Mouse (Mus musculus): ENCODE data around the gene Dirc2. TPM values are rescaled to one million over a fixed set of nuclear protein-coding genes. Genes with fewer than 3 reads are reported as not detected.

Gene Dirc2
- polyA plus RNA-seq, 1 experiment from 2014 or later: 12.0 TPM

- Histone ChIP-seq H3K4me3 (replicated peaks) (no peak overlapping the region), H3K9ac (no peak overlapping the region), H3K4me2 (replicated peaks) (no peak overlapping the region), H3K9me3 (no peaks in the 10 kb centered on the region), H3K36me3 (no peaks in the 10 kb centered on the region), H3K27me3 (replicated peaks) (no peaks in the 10 kb centered on the region), H3K27ac (no peak overlapping the region), H3K4me1 (replicated peaks) (no peaks in the 10 kb centered on the region)
- ATAC-seq: no peak
- WGBS: 89% methylated on average over 2 of the region's 2 CpGs
Measured at GRCm38 (mm10) chr16:35696103-35696502, 73.1 kb downstream of the Dirc2 start.

DNA sequence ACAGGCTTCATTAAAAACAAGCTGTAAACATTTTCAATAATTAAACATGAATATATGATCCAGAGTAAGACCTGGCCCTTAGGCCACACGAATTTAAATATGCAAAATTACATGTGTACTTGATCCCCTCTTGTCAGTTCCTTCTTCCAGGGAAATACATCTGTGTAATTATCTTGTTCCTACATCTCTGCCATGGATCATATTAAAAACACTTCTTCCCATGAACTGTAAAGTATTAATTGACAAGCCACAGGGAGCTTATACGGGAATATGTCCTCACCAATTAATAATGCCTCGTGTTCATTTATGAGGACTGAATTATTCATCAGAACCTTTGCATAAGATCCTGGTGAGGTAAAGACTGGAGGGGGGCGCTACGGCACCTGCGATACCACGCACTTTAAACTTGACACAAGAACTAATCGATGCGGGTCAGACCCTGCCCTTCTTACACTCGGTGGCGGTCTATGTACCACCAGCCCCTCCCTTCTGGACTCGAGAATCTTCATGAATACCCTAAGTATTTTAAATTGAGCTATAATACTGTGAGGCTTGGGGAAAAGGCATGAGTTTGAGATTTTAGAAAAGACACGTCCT lies 74.8 kb downstream of the Dirc2 start:
- Histone ChIP-seq H3K9me3 (no peaks in the 10 kb centered on the region), H3K4me1 (replicated peaks) (no peaks in the 10 kb centered on the region), H3K36me3 (no peaks in the 10 kb centered on the region), H3K27ac (no peak overlapping the region), H3K27me3 (replicated peaks) (no peaks in the 10 kb centered on the region), H3K9ac (no peak overlapping the region), H3K4me2 (replicated peaks) (no peak overlapping the region), H3K4me3 (replicated peaks) (no peak overlapping the region)
- ATAC-seq: no peak
- WGBS: 92% methylated on average over 13 of the region's 13 CpGs

DNA sequence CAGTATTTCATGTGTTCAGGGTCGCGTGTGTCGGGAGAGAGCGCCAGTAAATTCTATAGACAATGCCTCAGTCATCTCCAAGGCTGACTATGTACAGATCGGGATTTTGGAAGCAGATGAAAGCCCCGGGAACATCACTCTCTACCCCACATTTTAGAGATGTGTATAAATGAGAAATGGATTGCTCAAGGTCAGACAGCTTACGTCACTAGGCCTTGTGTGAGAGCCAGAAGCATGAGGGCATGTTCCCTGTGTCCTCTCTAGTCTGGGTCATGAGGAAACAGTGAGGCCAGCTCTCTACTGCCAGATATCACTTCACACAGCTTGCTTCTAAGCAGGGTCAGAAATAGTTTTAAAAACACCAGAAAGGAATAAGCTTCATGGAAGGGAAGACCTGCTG lies 77.5 kb downstream of the Dirc2 start:
- H3K4me1 ChIP-seq (replicated peaks): no peaks in the 10 kb centered on the region
- H3K27me3 ChIP-seq (replicated peaks): no peaks in the 10 kb centered on the region
- no peak overlapping the region for H3K27ac ChIP-seq
- H3K9me3 ChIP-seq: no peaks in the 10 kb centered on the region
- no peak overlapping the region for H3K4me3 ChIP-seq (replicated peaks)
- 89% methylated on average over 7 of the region's 7 CpGs for WGBS
- H3K36me3 ChIP-seq: no peaks in the 10 kb centered on the region
- H3K9ac ChIP-seq: no peak overlapping the region
- no peak overlapping the region for H3K4me2 ChIP-seq (replicated peaks)
- no peak for ATAC-seq

- Histone ChIP-seq H3K4me3 (replicated peaks) (no peak overlapping the region), H3K27me3 (replicated peaks) (no peaks in the 10 kb centered on the region), H3K27ac (no peak overlapping the region), H3K4me2 (replicated peaks) (no peak overlapping the region), H3K36me3 (no peaks in the 10 kb centered on the region), H3K9ac (no peak overlapping the region), H3K9me3 (no peaks in the 10 kb centered on the region), H3K4me1 (replicated peaks) (no peaks in the 10 kb centered on the region)
- ATAC-seq: no peak
- 71% methylated on average over 7 of the region's 7 CpGs for WGBS
Measured at GRCm38 (mm10) chr16:35686491-35686890, 82.7 kb downstream of the Dirc2 start.

GRCm38 (mm10) chr16:35685027-35685426 lies 84.1 kb downstream of the Dirc2 start:
- Histone ChIP-seq H3K27ac (no peak overlapping the region), H3K27me3 (replicated peaks) (no peaks in the 10 kb centered on the region), H3K9me3 (no peaks in the 10 kb centered on the region), H3K4me3 (replicated peaks) (no peak overlapping the region), H3K36me3 (no peaks in the 10 kb centered on the region), H3K4me1 (replicated peaks) (no peaks in the 10 kb centered on the region), H3K9ac (no peak overlapping the region), H3K4me2 (replicated peaks) (no peak overlapping the region)
- ATAC-seq: no peak
- 74% methylated on average over 13 of the region's 13 CpGs for WGBS

GRCm38 (mm10) chr16:35681327-35682108 lies 87.6 kb downstream of the Dirc2 start:
- no peaks in the 10 kb centered on the region for H3K36me3 ChIP-seq
- no peak overlapping the region for H3K4me2 ChIP-seq (replicated peaks)
- H3K9me3 ChIP-seq: no peaks in the 10 kb centered on the region
- no peak for ATAC-seq
- no peaks in the 10 kb centered on the region for H3K4me1 ChIP-seq (replicated peaks)
- no peaks in the 10 kb centered on the region for H3K27me3 ChIP-seq (replicated peaks)
- WGBS: 70% methylated on average over 17 of the region's 17 CpGs
- H3K27ac ChIP-seq: no peak overlapping the region
- H3K9ac ChIP-seq: no peak overlapping the region
- H3K4me3 ChIP-seq (replicated peaks): no peak overlapping the region

GRCm38 (mm10) chr16:35678476-35678875 lies 90.7 kb downstream of the Dirc2 start:
- H3K9me3 ChIP-seq: no peaks in the 10 kb centered on the region
- no peak overlapping the region for H3K9ac ChIP-seq
- H3K27me3 ChIP-seq (replicated peaks): no peaks in the 10 kb centered on the region
- H3K27ac ChIP-seq: no peak overlapping the region
- H3K36me3 ChIP-seq: no peaks in the 10 kb centered on the region
- no peak overlapping the region for H3K4me3 ChIP-seq (replicated peaks)
- H3K4me1 ChIP-seq (replicated peaks): no peaks in the 10 kb centered on the region
- no peak overlapping the region for H3K4me2 ChIP-seq (replicated peaks)
- no peak for ATAC-seq
- 17% methylated on average over 3 of the region's 3 CpGs for WGBS

- Histone ChIP-seq H3K36me3 (no peaks in the 10 kb centered on the region), H3K4me2 (replicated peaks) (no peak overlapping the region), H3K4me3 (replicated peaks) (no peak overlapping the region), H3K27me3 (replicated peaks) (no peaks in the 10 kb centered on the region), H3K4me1 (replicated peaks) (no peaks in the 10 kb centered on the region), H3K9me3 (no peaks in the 10 kb centered on the region), H3K9ac (no peak overlapping the region), H3K27ac (no peak overlapping the region)
- no peak for ATAC-seq
- WGBS: 74% methylated on average over 8 of the region's 8 CpGs
Measured at GRCm38 (mm10) chr16:35677511-35678113, 91.5 kb downstream of the Dirc2 start.

GRCm38 (mm10) chr16:35664847-35665246 lies 104.3 kb downstream of the Dirc2 start:
- H3K9me3 ChIP-seq: no peaks in the 10 kb centered on the region
- H3K9ac ChIP-seq: no peak overlapping the region
- WGBS: 83% methylated on average over 4 of the region's 4 CpGs
- H3K36me3 ChIP-seq: no peaks in the 10 kb centered on the region
- peaks cover 13% of the 10 kb centered on the region for H3K27me3 ChIP-seq (replicated peaks)
- H3K4me2 ChIP-seq (replicated peaks): no peak overlapping the region
- no peak overlapping the region for H3K27ac ChIP-seq
- no peak overlapping the region for H3K4me3 ChIP-seq (replicated peaks)
- ATAC-seq: no peak
- H3K4me1 ChIP-seq (replicated peaks): peaks cover 7% of the 10 kb centered on the region; the same call in 1 of the 2 replicates

- H3K9ac ChIP-seq: no peak overlapping the region
- H3K27ac ChIP-seq: no peak overlapping the region
- H3K4me3 ChIP-seq (replicated peaks): no peak overlapping the region
- H3K9me3 ChIP-seq: no peaks in the 10 kb centered on the region
- no peaks in the 10 kb centered on the region for H3K36me3 ChIP-seq
- H3K27me3 ChIP-seq (replicated peaks): peaks cover 22% of the 10 kb centered on the region
- no peak overlapping the region for H3K4me2 ChIP-seq (replicated peaks)
- H3K4me1 ChIP-seq (replicated peaks): peaks cover 8% of the 10 kb centered on the region; the same call in 1 of the 2 replicates
- no peak for ATAC-seq
- 93% methylated on average over 9 of the region's 9 CpGs for WGBS
Measured at GRCm38 (mm10) chr16:35663831-35664414, 105.2 kb downstream of the Dirc2 start.

GRCm38 (mm10) chr16:35660222-35660621 lies 108.9 kb downstream of the Dirc2 start:
- peaks cover 8% of the 10 kb centered on the region; the same call in 1 of the 2 replicates for H3K4me1 ChIP-seq (replicated peaks)
- WGBS: 6% methylated on average over 36 of the region's 36 CpGs
- no peaks in the 10 kb centered on the region for H3K36me3 ChIP-seq
- no peaks in the 10 kb centered on the region for H3K9me3 ChIP-seq
- H3K27me3 ChIP-seq (replicated peaks): peaks cover 31% of the 10 kb centered on the region
- H3K4me3 ChIP-seq (replicated peaks): peak overlapping the region; percentile 42
- no peak overlapping the region for H3K27ac ChIP-seq
- peak overlapping the region; percentile 87 for H3K4me2 ChIP-seq (replicated peaks)
- H3K9ac ChIP-seq: 0 out of 2 replicates have a peak overlapping the region, but pooled peaks have one; percentile 17
- peak; percentile 45; the same call in 1 of the 2 replicates for ATAC-seq

DNA sequence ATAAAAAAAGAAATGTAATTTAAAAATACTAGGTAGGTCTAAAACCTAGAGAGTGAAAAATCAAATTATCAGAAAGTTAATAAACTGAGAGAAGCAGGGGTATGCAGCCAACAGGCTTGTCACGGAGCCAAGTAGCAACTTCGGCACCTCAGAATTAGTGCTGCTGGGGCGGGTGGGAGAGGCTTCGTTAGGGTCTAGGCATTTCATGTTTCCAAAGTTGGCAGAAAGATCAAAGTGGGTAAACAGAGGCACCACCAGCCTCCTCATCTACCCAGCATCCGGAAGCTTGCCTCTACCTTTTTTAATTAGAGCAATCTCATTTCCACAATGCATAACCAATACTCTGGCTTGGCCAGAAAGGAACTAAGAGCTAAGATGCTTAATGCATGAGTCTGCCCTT lies 115.2 kb downstream of the Dirc2 start:
- WGBS: 91% methylated on average over 5 of the region's 5 CpGs
- ATAC-seq: no peak

More for the DNA sequence above, 115.2 kb downstream of the Dirc2 start:
- Histone ChIP-seq H3K9me3 (no peaks in the 10 kb centered on the region), H3K27me3 (replicated peaks) (peaks cover 9% of the 10 kb centered on the region), H3K4me1 (replicated peaks) (no peaks in the 10 kb centered on the region), H3K36me3 (no peaks in the 10 kb centered on the region), H3K27ac (no peak overlapping the region), H3K9ac (no peak overlapping the region), H3K4me3 (replicated peaks) (no peak overlapping the region), H3K4me2 (replicated peaks) (no peak overlapping the region)
